Mouse (Mus musculus): ENCODE measurements at regions not wholly inside any gene's neighbourhood (a gene's known extent, or its start where the extent isn't known, plus 50 kb on each side); places are given as distances from the start of the nearest gene placed in this dataset.

DNA sequence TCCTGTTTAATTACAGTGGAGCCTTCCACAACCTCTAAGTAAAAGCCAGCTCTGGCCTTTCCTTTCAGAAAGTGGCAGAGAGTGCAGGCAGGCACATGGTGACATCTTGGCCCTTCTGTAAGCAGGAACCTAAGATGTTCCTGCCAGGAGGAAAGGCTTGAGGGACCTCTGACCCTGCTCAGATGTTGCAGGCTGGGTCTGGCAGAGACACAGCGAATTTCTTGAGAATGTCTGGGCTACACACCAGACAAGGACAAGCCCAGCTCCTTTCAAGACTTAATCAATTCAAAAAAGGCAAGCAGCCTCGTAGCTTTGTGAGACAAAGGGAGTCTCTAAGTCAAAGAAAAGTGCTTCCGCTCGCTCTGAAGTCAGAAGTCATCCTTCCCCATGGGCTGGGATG is 79.2 kb upstream of the 4930583I09Rik start:
- no peaks in the 10 kb centered on the region for H3K36me3 ChIP-seq
- H3K4me2 ChIP-seq (replicated peaks): no peak overlapping the region
- no peak overlapping the region for H3K27ac ChIP-seq (replicated peaks)
- H3K9me3 ChIP-seq (replicated peaks): no peaks in the 10 kb centered on the region
- no peak for ATAC-seq (ENCODE audit: insufficient number of reproducible peaks, low FRiP score, low TSS enrichment, low read depth)
- no peak overlapping the region for H3K9ac ChIP-seq
- H3K4me1 ChIP-seq: peaks cover 22% of the 10 kb centered on the region
- 21% methylated on average over 4 of the region's 4 CpGs for WGBS
- H3K27me3 ChIP-seq: no peaks in the 10 kb centered on the region; the same call in 1 of the 2 replicates
- H3K4me3 ChIP-seq (replicated peaks): no peak overlapping the region

DNA sequence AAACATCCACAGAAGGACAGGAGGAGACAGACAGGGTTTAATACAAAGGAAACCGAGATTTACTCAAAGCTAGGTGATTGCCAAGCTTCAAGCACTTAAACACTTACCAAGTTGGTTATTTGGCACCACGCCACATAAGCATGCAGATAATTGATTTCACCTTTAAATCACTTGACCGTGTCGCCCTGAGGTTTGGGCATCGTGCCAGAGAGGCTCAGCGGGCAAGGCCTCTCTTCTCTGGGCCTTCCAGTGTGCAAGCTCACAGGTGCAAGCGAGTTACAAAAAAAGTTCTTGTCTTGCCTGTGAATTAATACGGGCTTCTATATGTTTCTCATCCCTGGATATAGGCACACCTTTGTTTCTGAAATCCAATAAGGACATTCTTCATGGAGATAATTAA is 78.4 kb upstream of the 4930583I09Rik start:
- H3K4me1 ChIP-seq: peaks cover 22% of the 10 kb centered on the region
- no peak for ATAC-seq (ENCODE audit: insufficient number of reproducible peaks, low FRiP score, low TSS enrichment, low read depth)
- no peak overlapping the region for H3K9ac ChIP-seq
- no peak overlapping the region for H3K4me3 ChIP-seq (replicated peaks)
- no peaks in the 10 kb centered on the region; the same call in 1 of the 2 replicates for H3K27me3 ChIP-seq
- no peaks in the 10 kb centered on the region for H3K36me3 ChIP-seq
- WGBS: 23% methylated on average over 8 of the region's 8 CpGs
- no peak overlapping the region for H3K27ac ChIP-seq (replicated peaks)
- H3K4me2 ChIP-seq (replicated peaks): no peak overlapping the region
- no peaks in the 10 kb centered on the region for H3K9me3 ChIP-seq (replicated peaks)

DNA sequence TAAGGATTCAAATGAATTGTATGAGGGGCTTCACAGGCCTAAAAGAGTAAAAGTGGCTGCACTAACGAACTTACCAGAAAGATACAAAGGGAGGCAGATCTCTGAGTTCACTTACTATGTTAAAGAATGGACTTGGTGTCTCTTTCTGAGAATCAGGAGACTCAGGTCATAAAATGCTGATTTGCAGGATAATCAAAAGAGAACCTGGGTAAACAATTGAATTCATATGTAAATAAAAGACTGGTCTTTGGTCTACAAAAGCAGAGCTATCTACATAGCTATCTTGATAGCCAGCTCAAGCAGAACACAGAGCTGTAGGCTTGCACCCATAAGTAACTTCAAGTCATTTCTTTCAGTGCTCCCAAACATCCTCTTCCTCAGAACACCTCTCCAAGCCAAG is 72.8 kb upstream of the 4930583I09Rik start:
- 76% methylated on average over 1 of the region's 1 CpGs for WGBS
- H3K27me3 ChIP-seq: no peaks in the 10 kb centered on the region; the same call in 1 of the 2 replicates
- no peaks in the 10 kb centered on the region for H3K36me3 ChIP-seq
- H3K4me2 ChIP-seq (replicated peaks): no peak overlapping the region
- H3K9me3 ChIP-seq (replicated peaks): no peaks in the 10 kb centered on the region
- H3K27ac ChIP-seq (replicated peaks): no peak overlapping the region
- H3K9ac ChIP-seq: no peak overlapping the region
- H3K4me1 ChIP-seq: no peaks in the 10 kb centered on the region
- ATAC-seq (ENCODE audit: insufficient number of reproducible peaks, low FRiP score, low TSS enrichment, low read depth): no peak
- H3K4me3 ChIP-seq (replicated peaks): no peak overlapping the region

DNA sequence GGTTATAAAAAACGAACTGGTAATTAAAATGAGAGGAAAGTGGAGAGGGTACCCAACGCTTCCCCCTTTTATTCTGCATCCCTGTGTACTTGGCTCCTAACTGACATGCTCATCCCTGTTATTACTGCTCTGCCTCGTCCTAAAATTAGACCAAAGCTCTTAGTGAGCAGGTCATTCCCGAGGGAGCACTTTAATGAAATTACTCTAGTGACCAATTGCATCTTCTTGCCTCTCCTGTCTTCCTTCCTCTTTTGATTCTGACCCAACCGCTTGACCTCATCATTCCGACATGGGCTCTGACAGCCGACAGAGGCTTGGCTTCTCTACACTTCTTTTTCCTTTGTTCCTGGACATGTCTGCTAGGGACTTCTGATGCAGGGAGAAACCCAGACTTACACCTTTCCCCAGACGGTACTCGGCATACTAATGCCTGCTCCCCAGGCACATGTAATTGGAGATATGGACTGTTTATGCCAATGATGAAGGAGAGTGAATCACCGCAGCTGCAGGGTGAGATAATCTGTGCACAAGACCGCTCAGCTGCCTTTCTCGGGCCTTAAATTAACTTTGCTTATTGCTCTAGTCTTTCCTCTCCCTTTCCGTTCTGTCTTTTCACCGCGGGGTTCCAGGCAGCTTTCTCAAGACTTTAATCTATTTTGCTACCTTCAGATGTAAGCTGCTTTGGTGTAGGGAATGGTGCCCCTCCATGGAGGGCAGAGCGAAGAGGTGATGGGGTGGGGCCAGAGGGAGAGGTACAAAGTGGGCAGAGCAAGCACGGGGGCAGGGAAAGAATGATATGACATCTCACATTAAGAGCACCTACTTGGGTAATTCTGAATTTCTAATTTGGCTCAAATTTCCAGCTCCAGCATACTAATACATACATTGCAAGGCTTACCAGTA is 66.1 kb upstream of the 4930583I09Rik start:
- ATAC-seq (ENCODE audit: insufficient number of reproducible peaks, low FRiP score, low TSS enrichment, low read depth): no peak
- Histone ChIP-seq H3K9ac (no peak overlapping the region), H3K27me3 (no peaks in the 10 kb centered on the region), H3K4me1 (no peaks in the 10 kb centered on the region), H3K27ac (replicated peaks) (no peak overlapping the region), H3K9me3 (replicated peaks) (no peaks in the 10 kb centered on the region), H3K36me3 (no peaks in the 10 kb centered on the region), H3K4me2 (replicated peaks) (no peak overlapping the region), H3K4me3 (replicated peaks) (no peak overlapping the region)
- WGBS: 54% methylated on average over 17 of the region's 17 CpGs

DNA sequence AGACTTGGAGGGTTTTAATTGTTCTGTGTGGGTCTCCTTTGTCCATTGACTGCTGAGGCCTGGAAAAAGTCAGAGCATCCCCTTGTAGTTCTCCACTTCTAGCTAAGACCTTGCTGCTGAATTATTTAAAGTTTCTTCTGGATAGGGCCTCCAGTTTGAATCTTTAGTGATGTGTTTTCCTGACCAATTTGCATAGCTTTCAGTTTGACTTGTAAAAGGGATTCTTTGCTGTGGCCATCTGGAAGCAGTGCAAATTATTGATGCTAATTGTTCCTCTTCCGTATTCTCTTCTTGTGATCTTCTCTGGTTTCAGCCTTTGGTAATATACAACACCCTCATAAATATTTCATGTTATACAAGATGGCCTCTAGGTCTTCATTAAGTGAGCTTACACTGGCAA is 61.6 kb upstream of the 4930583I09Rik start:
- H3K9ac ChIP-seq: no peak overlapping the region
- no peaks in the 10 kb centered on the region for H3K27me3 ChIP-seq
- no peak overlapping the region for H3K27ac ChIP-seq (replicated peaks)
- H3K4me3 ChIP-seq (replicated peaks): no peak overlapping the region
- H3K36me3 ChIP-seq: no peaks in the 10 kb centered on the region
- H3K4me2 ChIP-seq (replicated peaks): no peak overlapping the region
- WGBS: 54% methylated on average over 1 of the region's 1 CpGs
- no peak for ATAC-seq (ENCODE audit: insufficient number of reproducible peaks, low FRiP score, low TSS enrichment, low read depth)
- no peaks in the 10 kb centered on the region for H3K4me1 ChIP-seq
- no peaks in the 10 kb centered on the region for H3K9me3 ChIP-seq (replicated peaks)

DNA sequence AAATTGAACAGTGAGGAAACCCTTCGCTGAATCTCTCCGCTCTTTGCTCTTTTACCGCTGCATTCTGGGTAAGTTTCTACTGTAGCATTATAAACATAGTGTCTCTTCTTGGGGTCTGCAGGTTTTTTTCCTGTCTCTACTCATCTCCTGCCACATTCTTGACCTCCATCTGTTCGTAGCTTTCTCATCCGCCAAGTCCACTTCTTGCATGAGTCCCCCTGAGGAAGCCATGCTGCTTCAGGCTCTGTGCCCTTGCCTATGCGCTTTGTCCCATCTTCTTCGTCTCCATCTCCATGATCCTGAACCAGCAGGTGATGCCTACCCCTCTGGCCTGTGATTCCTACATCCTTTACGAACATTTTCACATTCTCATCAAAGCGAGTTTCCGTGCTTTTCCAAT is 60.0 kb upstream of the 4930583I09Rik start:
- H3K4me3 ChIP-seq (replicated peaks): no peak overlapping the region
- no peaks in the 10 kb centered on the region for H3K4me1 ChIP-seq
- H3K9ac ChIP-seq: no peak overlapping the region
- no peaks in the 10 kb centered on the region for H3K27me3 ChIP-seq
- H3K27ac ChIP-seq (replicated peaks): no peak overlapping the region
- H3K36me3 ChIP-seq: no peaks in the 10 kb centered on the region
- H3K9me3 ChIP-seq (replicated peaks): no peaks in the 10 kb centered on the region
- 89% methylated on average over 10 of the region's 10 CpGs for WGBS
- H3K4me2 ChIP-seq (replicated peaks): no peak overlapping the region
- ATAC-seq (ENCODE audit: insufficient number of reproducible peaks, low FRiP score, low TSS enrichment, low read depth): no peak

DNA sequence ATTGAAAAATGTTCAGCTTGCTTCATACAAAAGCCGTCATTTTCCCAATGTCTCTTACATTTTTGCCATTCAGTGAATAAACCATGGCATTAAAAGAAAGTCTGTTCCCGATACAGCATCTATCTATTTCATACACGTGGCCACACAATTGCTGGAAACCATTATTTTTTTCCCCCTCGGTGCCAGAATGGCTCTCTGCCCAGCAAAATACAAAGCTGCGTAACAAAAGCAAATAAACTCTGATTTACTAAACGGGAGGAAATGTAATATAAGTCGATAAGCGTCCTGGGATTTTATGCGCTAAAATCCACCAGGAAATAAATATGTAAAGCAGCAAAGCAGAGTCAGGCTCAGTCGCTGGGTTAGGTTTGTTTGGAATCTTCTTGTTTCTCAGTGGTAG is 59.6 kb upstream of the 4930583I09Rik start:
- Histone ChIP-seq H3K4me3 (replicated peaks) (no peak overlapping the region), H3K27me3 (no peaks in the 10 kb centered on the region), H3K9ac (no peak overlapping the region), H3K4me1 (no peaks in the 10 kb centered on the region), H3K36me3 (no peaks in the 10 kb centered on the region), H3K9me3 (replicated peaks) (no peaks in the 10 kb centered on the region), H3K4me2 (replicated peaks) (no peak overlapping the region), H3K27ac (replicated peaks) (no peak overlapping the region)
- WGBS: 37% methylated on average over 10 of the region's 10 CpGs
- no peak for ATAC-seq (ENCODE audit: insufficient number of reproducible peaks, low FRiP score, low TSS enrichment, low read depth)

DNA sequence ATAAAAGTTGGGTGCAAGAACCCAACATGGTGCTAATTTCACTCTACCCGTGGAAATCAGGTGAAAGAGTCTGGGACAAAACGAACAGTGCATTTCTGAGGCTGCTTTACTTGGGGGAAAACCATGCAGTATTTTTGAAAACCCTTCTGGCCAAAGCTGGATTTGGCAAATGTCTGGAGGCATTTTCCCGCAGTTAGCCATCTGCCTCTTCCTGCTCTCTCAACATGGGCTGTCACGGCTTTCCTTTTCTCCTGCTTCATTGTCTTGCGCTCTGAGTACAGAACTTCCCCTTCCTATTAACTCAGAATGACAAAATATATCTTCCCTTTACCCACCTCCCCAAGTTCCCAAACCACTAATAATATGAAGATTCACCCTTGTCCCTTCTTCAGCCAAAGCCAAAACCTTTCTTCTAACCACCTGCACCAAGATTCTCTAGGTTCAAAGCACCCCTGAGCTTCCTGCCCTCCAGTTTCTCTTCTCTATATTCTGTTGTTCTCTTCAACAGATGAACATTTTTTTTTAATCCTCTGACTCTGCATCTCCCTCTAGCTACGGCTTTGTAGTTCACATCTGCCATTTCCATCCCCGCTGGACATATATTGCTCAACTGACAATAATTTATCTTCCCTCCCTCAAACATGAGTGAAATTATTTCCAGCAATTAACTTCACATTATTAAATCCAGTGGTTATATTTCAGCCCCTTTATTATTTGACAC is 57.5 kb upstream of the 4930583I09Rik start:
- ATAC-seq (ENCODE audit: insufficient number of reproducible peaks, low FRiP score, low TSS enrichment, low read depth): no peak
- Histone ChIP-seq H3K36me3 (no peaks in the 10 kb centered on the region), H3K4me1 (no peaks in the 10 kb centered on the region), H3K27me3 (no peaks in the 10 kb centered on the region), H3K9ac (no peak overlapping the region), H3K4me2 (replicated peaks) (no peak overlapping the region), H3K4me3 (replicated peaks) (no peak overlapping the region), H3K27ac (replicated peaks) (no peak overlapping the region), H3K9me3 (replicated peaks) (no peaks in the 10 kb centered on the region)
- WGBS: 70% methylated on average over 7 of the region's 7 CpGs
